Mouse (Mus musculus) cortical plate, adult 2 months (tissue): ENCODE results near the gene Zbed4. TPM values are rescaled to one million over a fixed set of nuclear protein-coding genes. Genes with fewer than 3 reads are reported as not detected.
"Not testable (repeated sequence)": the region's sequence is repeated elsewhere in the genome, so short reads cannot be mapped to it uniquely, and the experiment has no call there.

ENCODE experiments used
- H3K27ac ChIP-seq: fragments of 200-500 bp; 2 replicates; pipeline ENCODE4 v1.5.1; 2012; ENCODE audit warnings: low read length, control low read depth, inconsistent platforms; ENCODE audit not compliant: insufficient read depth
- H3K4me1 ChIP-seq: fragments of 200-500 bp; 2 replicates; pipeline ENCODE4 v1.6.1; 2011; ENCODE audit warnings: low read length; ENCODE audit not compliant: control insufficient read depth, insufficient read depth
- H3K4me3 ChIP-seq: fragments of 200-500 bp; 2 replicates; pipeline ENCODE4 v1.5.1; 2011; ENCODE audit warnings: mild to moderate bottlenecking, low read length, control low read depth; ENCODE audit not compliant: insufficient read depth
- CTCF ChIP-seq: fragments of 200-500 bp; IDR thresholded peaks from 2 replicates; pipeline ENCODE4 v1.5.1; 2011; ENCODE audit warnings: mild to moderate bottlenecking, control low read depth, low read length; ENCODE audit not compliant: insufficient read depth; ENCODE audit errors: extremely low read depth
- POLR2A ChIP-seq: fragments of 200-500 bp; IDR thresholded peaks from 2 replicates; pipeline ENCODE4 v1.6.1; 2011; ENCODE audit warnings: mild to moderate bottlenecking, low read length, control low read depth; ENCODE audit not compliant: insufficient read depth; ENCODE audit errors: extremely low read depth
- polyA plus RNA-seq: library from polyadenylated mRNA; depleted of rRNA; stranded (reverse); fragments of >200 nt; gene quantifications from 2 replicates; pipeline ENCODE4 v1.2.3, GENCODE M21; 2012

Gene Zbed4
- polyA plus RNA-seq, 1 experiment = 5.1 TPM

- TF ChIP-seq POLR2A (no peak), CTCF (no peak)
- Histone ChIP-seq H3K27ac (no peak overlapping the region), H3K4me1 (peaks cover 13% of the 10 kb centered on the region), H3K4me3 (no peak overlapping the region)
Observed at GRCm38 (mm10) chr15:88736166-88736565, 15.3 kb upstream of the Zbed4 start.

- no peak for TF ChIP-seq CTCF
- TF ChIP-seq POLR2A = no peak
- H3K4me1 ChIP-seq = peaks cover 3% of the 10 kb centered on the region
- H3K4me3 ChIP-seq = no peak overlapping the region
- no peak overlapping the region for H3K27ac ChIP-seq
Observed at GRCm38 (mm10) chr15:88738466-88738865, 13.0 kb upstream of the Zbed4 start.

- Histone ChIP-seq H3K27ac (no peak overlapping the region), H3K4me1 (no peaks in the 10 kb centered on the region)
- TF ChIP-seq POLR2A = no peak
- TF ChIP-seq CTCF = no peak
Observed at GRCm38 (mm10) chr15:88741366-88741765, 10.1 kb upstream of the Zbed4 start.

GRCm38 (mm10) chr15:88743371-88743770, 8.1 kb upstream of the Zbed4 start:
- not testable (repeated sequence) for H3K27ac ChIP-seq, H3K4me1 ChIP-seq, H3K4me3 ChIP-seq

More at GRCm38 (mm10) chr15:88741366-88741765, 10.1 kb upstream of the Zbed4 start:
- H3K4me3 ChIP-seq = no peak overlapping the region

- TF ChIP-seq CTCF = no peak
- no peak for TF ChIP-seq POLR2A
- Histone ChIP-seq H3K27ac (no peak overlapping the region), H3K4me3 (no peak overlapping the region), H3K4me1 (no peaks in the 10 kb centered on the region)
Observed at GRCm38 (mm10) chr15:88745347-88745746, 6.1 kb upstream of the Zbed4 start.

- H3K4me1 ChIP-seq = peaks cover 2% of the 10 kb centered on the region; the same call in 1 of the 2 replicates
- H3K27ac ChIP-seq = no peak overlapping the region
- no peak for TF ChIP-seq POLR2A
- TF ChIP-seq CTCF = no peak
- no peak overlapping the region for H3K4me3 ChIP-seq
Observed at GRCm38 (mm10) chr15:88745926-88746325, 5.5 kb upstream of the Zbed4 start.

- H3K27ac ChIP-seq, H3K4me1 ChIP-seq, H3K4me3 ChIP-seq: not testable (repeated sequence)
Observed at GRCm38 (mm10) chr15:88749617-88750016, 1.8 kb upstream of the Zbed4 start.

GRCm38 (mm10) chr15:88750032-88750431, 1.4 kb upstream of the Zbed4 start:
- Histone ChIP-seq H3K4me3 (no peak overlapping the region), H3K27ac (no peak overlapping the region), H3K4me1 (peaks cover 2% of the 10 kb centered on the region; the same call in 1 of the 2 replicates)
- TF ChIP-seq CTCF (no peak), POLR2A (no peak)

GRCm38 (mm10) chr15:88750677-88751563, 540 bp upstream of the Zbed4 start:
- 0 out of 2 replicates have a peak overlapping the region, but pooled peaks have one; percentile 39 for H3K27ac ChIP-seq
- TF ChIP-seq POLR2A = peak; percentile 81
- no peak for TF ChIP-seq CTCF
- peak overlapping the region; percentile 82 for H3K4me3 ChIP-seq
- peaks cover 2% of the 10 kb centered on the region; the same call in 1 of the 2 replicates for H3K4me1 ChIP-seq

GRCm38 (mm10) chr15:88752403-88752733, 908 bp downstream of the Zbed4 start:
- H3K27ac ChIP-seq = no peak overlapping the region
- TF ChIP-seq CTCF = no peak
- TF ChIP-seq POLR2A = no peak
- peak overlapping the region; percentile 82 for H3K4me3 ChIP-seq
- peaks cover 2% of the 10 kb centered on the region; the same call in 1 of the 2 replicates for H3K4me1 ChIP-seq
